Mouse (Mus musculus) kidney, adult 11 months (tissue): ENCODE measurements around the gene Smtnl1.

Source experiments
- DNase-seq: peaks from one replicate; pipeline ENCODE4 v3.0.0; 2022

Smtnl1 gene

GRCm38 (mm10) chr2:84792516-84792915 is 29.9 kb downstream of the Smtnl1 start:
- DNase-seq, result no peak

- no peak for DNase-seq
These were observed 32.0 kb downstream of the Smtnl1 start for GRCm38 (mm10) chr2:84790418-84790817.

GRCm38 (mm10) chr2:84788316-84788715 is 34.1 kb downstream of the Smtnl1 start:
- DNase-seq, result no peak

- no peak for DNase-seq
These were observed 38.4 kb downstream of the Smtnl1 start for GRCm38 (mm10) chr2:84783840-84784566.

- DNase-seq, result no peak
These were observed 39.1 kb downstream of the Smtnl1 start for GRCm38 (mm10) chr2:84783315-84783714.

- DNase-seq, result no peak
These were observed 43.2 kb downstream of the Smtnl1 start for GRCm38 (mm10) chr2:84779210-84779609.

- DNase-seq, result no peak
These were observed 44.7 kb downstream of the Smtnl1 start for GRCm38 (mm10) chr2:84777706-84778105.

- no peak for DNase-seq
These were observed 46.8 kb downstream of the Smtnl1 start for GRCm38 (mm10) chr2:84775665-84776064.

- no peak for DNase-seq
These were observed 47.2 kb downstream of the Smtnl1 start, which contains the start of gene Serping1 for GRCm38 (mm10) chr2:84775241-84775640. Gene Serping1, minus strand, starts transcription at chr2:84775444.

GRCm38 (mm10) chr2:84774751-84775150 is 47.7 kb downstream of the Smtnl1 start:
- peak; percentile 52 for DNase-seq

GRCm38 (mm10) chr2:84773195-84773594 is 49.3 kb downstream of the Smtnl1 start:
- no peak for DNase-seq

- DNase-seq, result no peak
These were observed 50.0 kb downstream of the Smtnl1 start for GRCm38 (mm10) chr2:84772454-84772853.

- no peak for DNase-seq
These were observed 52.0 kb downstream of the Smtnl1 start for GRCm38 (mm10) chr2:84770501-84770900.

GRCm38 (mm10) chr2:84762818-84763217 is 59.6 kb downstream of the Smtnl1 start:
- DNase-seq, result no peak

GRCm38 (mm10) chr2:84762295-84762694 is 60.2 kb downstream of the Smtnl1 start:
- DNase-seq, result no peak

- DNase-seq, result no peak
These were observed 60.6 kb downstream of the Smtnl1 start for GRCm38 (mm10) chr2:84761840-84762239.

- DNase-seq, result no peak
These were observed 61.1 kb downstream of the Smtnl1 start for GRCm38 (mm10) chr2:84761309-84761708.
